Mouse (Mus musculus) CD4-positive, CD25-positive, alpha-beta regulatory T cell, adult 4 months (primary cell): ENCODE data around the gene Oas1f. TPM values are rescaled to one million over a fixed set of nuclear protein-coding genes. Genes with fewer than 3 reads are reported as not detected.
A peak's percentile ranks its signal among the peaks of the same experiment; 100 is the strongest.
"Not testable (repeated sequence)": the region's sequence is repeated elsewhere in the genome, so short reads cannot be mapped to it uniquely, and the experiment has no call there.

Source experiments
- ATAC-seq: one replicate; pipeline ENCODE4 v1.8.0; 2017
- polyA plus RNA-seq, 2 experiments: library from polyadenylated mRNA; unstranded; fragments of 100-300 nt; shearing (Covaris generic); gene quantifications; one replicate each; pipeline ENCODE4 v1.2.1; 2017

Gene Oas1f
- polyA plus RNA-seq, 2 experiments from 2014 or later: not detected

GRCm38 (mm10) chr5:120876839-120877238 is 29.7 kb downstream of the Oas1f start:
- not testable (repeated sequence) for ATAC-seq

- ATAC-seq: not testable (repeated sequence)
Observed at GRCm38 (mm10) chr5:120877407-120877806, 30.2 kb downstream of the Oas1f start.

GRCm38 (mm10) chr5:120878803-120879202 is 31.6 kb downstream of the Oas1f start:
- not testable (repeated sequence) for ATAC-seq

- not testable (repeated sequence) for ATAC-seq
Observed at GRCm38 (mm10) chr5:120881681-120882080, 34.5 kb downstream of the Oas1f start.

- not testable (repeated sequence) for ATAC-seq
Observed at GRCm38 (mm10) chr5:120887413-120887812, 40.2 kb downstream of the Oas1f start, which contains the start of gene Oas1g. Gene Oas1g (minus strand): TSS chr5:120887613.

GRCm38 (mm10) chr5:120887831-120888230 is 40.7 kb downstream of the Oas1f start:
- ATAC-seq: no peak

- ATAC-seq: not testable (repeated sequence)
Observed at GRCm38 (mm10) chr5:120888294-120888815, 41.2 kb downstream of the Oas1f start.

GRCm38 (mm10) chr5:120890026-120890425 is 42.9 kb downstream of the Oas1f start:
- no peak for ATAC-seq

GRCm38 (mm10) chr5:120890991-120891390 is 43.8 kb downstream of the Oas1f start:
- ATAC-seq: no peak

GRCm38 (mm10) chr5:120891566-120892242 is 44.5 kb downstream of the Oas1f start:
- not testable (repeated sequence) for ATAC-seq

GRCm38 (mm10) chr5:120892243-120892660 is 45.1 kb downstream of the Oas1f start:
- no peak for ATAC-seq

- ATAC-seq: not testable (repeated sequence)
Observed at GRCm38 (mm10) chr5:120893866-120894265, 46.7 kb downstream of the Oas1f start.

- not testable (repeated sequence) for ATAC-seq
Observed at GRCm38 (mm10) chr5:120894692-120895091, 47.5 kb downstream of the Oas1f start.

GRCm38 (mm10) chr5:120895231-120895900 is 48.2 kb downstream of the Oas1f start:
- ATAC-seq: no peak

- ATAC-seq: no peak
Observed at GRCm38 (mm10) chr5:120898307-120898706, 51.1 kb downstream of the Oas1f start.

GRCm38 (mm10) chr5:120898726-120899125 is 51.6 kb downstream of the Oas1f start:
- no peak for ATAC-seq

GRCm38 (mm10) chr5:120900666-120901065 is 53.5 kb downstream of the Oas1f start:
- ATAC-seq: no peak

- ATAC-seq: no peak
Observed at GRCm38 (mm10) chr5:120902056-120902455, 54.9 kb downstream of the Oas1f start.

- peak; percentile 45 for ATAC-seq
Observed at GRCm38 (mm10) chr5:120906791-120907733, 59.9 kb downstream of the Oas1f start, which contains the start of gene Oas1a. Gene Oas1a (minus strand): TSS chr5:120907521.
